7 mouse cellular contexts compared by ENCODE assay signal in genomic region chr19:4927904-4928531, GRCm38 (mm10). TPM values are rescaled to one million over a fixed set of nuclear protein-coding genes. Genes with fewer than 3 reads are reported as not detected.
DNase-seq lines count a peak whose midpoint lies in the region; ATAC-seq and TF ChIP-seq lines count a peak whose summit lies in the region.

Gene Dpp3 (minus strand): TSS chr19:4928287.

- WGBS in embryonic facial prominence, embryonic 10.5 days, result under 1% methylated on average over 32 of the region's 32 CpGs
- under 1% methylated on average over 32 of the region's 32 CpGs for WGBS in intestine, postnatal 0 days
- WGBS in midbrain, embryonic 12.5 days, result under 1% methylated on average over 32 of the region's 32 CpGs
- WGBS in small intestine, adult 2 months, result under 1% methylated on average over 32 of the region's 32 CpGs

- H3K27me3 ChIP-seq in embryonic facial prominence, embryonic 10.5 days (replicated peaks; ENCODE audit: low read depth, poor library complexity, severe bottlenecking), result peaks cover 8% of the 10 kb centered on the region; the same call in 1 of the 2 replicates
- no peaks in the 10 kb centered on the region for H3K27me3 ChIP-seq in intestine, postnatal 0 days (replicated peaks; ENCODE audit: control insufficient read depth, insufficient read depth, low read length)
- peaks cover 6% of the 10 kb centered on the region; the same call in 1 of the 2 replicates for H3K27me3 ChIP-seq in midbrain, embryonic 12.5 days
- H3K27me3 ChIP-seq in small intestine, adult 2 months (ENCODE audit: control insufficient read depth, insufficient read depth, low read length), result no peaks in the 10 kb centered on the region

- H3K9me3 ChIP-seq in embryonic facial prominence, embryonic 10.5 days, result no peaks in the 10 kb centered on the region
- no peaks in the 10 kb centered on the region for H3K9me3 ChIP-seq in intestine, postnatal 0 days (ENCODE audit: control insufficient read depth)
- H3K9me3 ChIP-seq in midbrain, embryonic 12.5 days, result no peaks in the 10 kb centered on the region

- H3K4me3 ChIP-seq in embryonic facial prominence, embryonic 10.5 days, result peak within 1 kb of the TSS; percentile 75
- H3K4me3 ChIP-seq in intestine, postnatal 0 days (ENCODE audit: low read depth, low read length), result peak within 1 kb of the TSS; percentile 59
- H3K4me3 ChIP-seq in midbrain, embryonic 12.5 days, result peak within 1 kb of the TSS; percentile 72
- H3K4me3 ChIP-seq in small intestine, adult 2 months (ENCODE audit: low read depth, low read length), result peak within 1 kb of the TSS; percentile 86

- 0 out of 2 replicates have a peak, but pooled peaks have one; percentile 4 for TF ChIP-seq CTCF in intestine, postnatal 0 days (IDR thresholded peaks at IDR 0.05; ENCODE audit: low read depth)
- peak; percentile 13; the same call in 1 of the 2 replicates for TF ChIP-seq CTCF in small intestine, adult 2 months (IDR thresholded peaks at IDR 0.05; ENCODE audit: extremely low read depth, insufficient read length, insufficient replicate concordance, low read depth, low read length)

- peaks cover 25% of the 10 kb centered on the region for H3K4me1 ChIP-seq in embryonic facial prominence, embryonic 10.5 days
- H3K4me1 ChIP-seq in intestine, postnatal 0 days (replicated peaks; ENCODE audit: control insufficient read depth, insufficient read depth, low read length), result no peaks in the 10 kb centered on the region; the same call in 1 of the 2 replicates
- peaks cover 21% of the 10 kb centered on the region for H3K4me1 ChIP-seq in midbrain, embryonic 12.5 days
- peaks cover 12% of the 10 kb centered on the region; the same call in 1 of the 2 replicates for H3K4me1 ChIP-seq in small intestine, adult 2 months (ENCODE audit: control insufficient read depth, insufficient read depth, insufficient read length, low read length)

- peak; percentile 99 for DNase-seq in adrenal gland, postnatal 10 days
- DNase-seq in embryonic facial prominence, embryonic 10.5 days (ENCODE audit: low spot score), result peak; percentile 99
- DNase-seq in gonadal fat pad, adult 2 months (ENCODE audit: low read depth), result peak; percentile 78
- peak; percentile 100 for DNase-seq in left cerebral cortex, postnatal 4 days

- peaks cover 38% of the 10 kb centered on the region for H3K36me3 ChIP-seq in embryonic facial prominence, embryonic 10.5 days (replicated peaks)
- peaks cover 14% of the 10 kb centered on the region for H3K36me3 ChIP-seq in intestine, postnatal 0 days (ENCODE audit: control insufficient read depth, insufficient read depth)
- H3K36me3 ChIP-seq in midbrain, embryonic 12.5 days, result peaks cover 30% of the 10 kb centered on the region
- peaks cover 9% of the 10 kb centered on the region for H3K36me3 ChIP-seq in small intestine, adult 2 months (ENCODE audit: control insufficient read depth, insufficient read depth, low read length)

- peak within 1 kb of the TSS; percentile 69 for H3K4me2 ChIP-seq in intestine, postnatal 0 days (replicated peaks; ENCODE audit: low read depth)
- peak within 1 kb of the TSS; percentile 59 for H3K4me2 ChIP-seq in midbrain, embryonic 12.5 days (replicated peaks)

- ATAC-seq in intestine, postnatal 0 days, result peak; percentile 99
- peak; percentile 99 for ATAC-seq in midbrain, embryonic 12.5 days (ENCODE audit: low FRiP score, low read depth)

- peak within 1 kb of the TSS; percentile 89 for H3K27ac ChIP-seq in embryonic facial prominence, embryonic 10.5 days (replicated peaks)
- H3K27ac ChIP-seq in intestine, postnatal 0 days (ENCODE audit: low read depth, low read length), result peak within 1 kb of the TSS; percentile 28; the same call in 1 of the 2 replicates
- H3K27ac ChIP-seq in midbrain, embryonic 12.5 days (replicated peaks), result peak within 1 kb of the TSS; percentile 77
- no peak within 1 kb of the TSS for H3K27ac ChIP-seq in small intestine, adult 2 months (ENCODE audit: insufficient read depth, low read depth, low read length)

- intact Hi-C loops in left cerebral cortex, postnatal 4 days (cut with DNase I), result no loop called here

- TF ChIP-seq POLR2A in small intestine, adult 2 months (IDR thresholded peaks at IDR 0.05; ENCODE audit: low read depth, low read length), result peak; percentile 73; the same call in 1 of the 2 replicates

- peak within 1 kb of the TSS; percentile 45 for H3K9ac ChIP-seq in intestine, postnatal 0 days (ENCODE audit: low read depth, low read length)
- H3K9ac ChIP-seq in midbrain, embryonic 12.5 days (replicated peaks), result peak within 1 kb of the TSS; percentile 64

RNA-seq across cellular contexts. Expression of gene Dpp3, which starts in this region (rescaled TPM):
- total RNA-seq in adrenal gland, postnatal 10 days (2021), result 10 to 100 TPM; 74.1 to 83.4 TPM
- 194 and 203 TPM in 2 replicates for polyA plus RNA-seq in embryonic facial prominence, embryonic 10.5 days (2016; fragmentation: Nextera tagmentation; extraction: Ambion mirVana)
- 87.4 and 96.6 TPM in 2 replicates for polyA plus RNA-seq in gonadal fat pad, adult 2 months (2012; rRNA removed)
- polyA plus RNA-seq in intestine, postnatal 0 days (2015; fragmentation: Nextera tagmentation; extraction: Ambion mirVana), result 59.2 and 60.0 TPM in 2 replicates
- total RNA-seq in left cerebral cortex, postnatal 4 days (2021), result 10 to 100 TPM; 72.5 to 80.8 TPM
- 179 and 189 TPM in 2 replicates for polyA plus RNA-seq in midbrain, embryonic 12.5 days (2016; fragmentation: Nextera tagmentation; extraction: Ambion mirVana)
- polyA plus RNA-seq in small intestine, adult 2 months (2012; rRNA removed), result 66.9 and 132 TPM in 2 replicates
